Mouse (Mus musculus) E14TG2a.4 (cell line): ENCODE measurements at regions not wholly inside any gene's neighbourhood (a gene's known extent, or its start where the extent isn't known, plus 50 kb on each side); places are given as distances from the start of the nearest gene placed in this dataset.

Source experiments
- CTCF ChIP-seq: conservative IDR thresholded peaks from 2 replicates; pipeline ENCODE4 v1.5.1; 2014; ENCODE audit warnings: low read length
- NANOG ChIP-seq: IDR thresholded peaks from 2 replicates; pipeline ENCODE4 v1.6.1; 2014; ENCODE audit warnings: borderline replicate concordance, low read length, mixed read lengths

DNA sequence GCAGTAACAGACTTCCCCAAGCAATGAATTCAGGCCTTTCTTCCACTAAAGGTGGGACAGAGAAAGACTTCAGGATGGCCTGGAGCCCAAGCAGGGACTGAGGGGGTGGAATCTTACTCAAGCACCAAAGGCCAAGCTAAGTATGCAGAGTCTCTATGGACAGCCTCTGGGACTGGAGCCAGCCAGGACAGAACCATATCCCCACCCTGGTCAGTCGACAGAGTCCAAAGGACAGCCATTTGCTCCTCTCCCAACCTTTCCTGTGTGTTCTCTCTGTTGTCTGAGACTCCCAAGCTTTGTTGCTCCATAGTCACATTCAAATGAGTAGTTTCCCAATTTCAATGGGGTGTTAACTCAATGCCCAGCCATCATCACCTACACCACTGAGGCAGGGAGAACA, 372.3 kb downstream of the Gm49356 start:
- TF ChIP-seq CTCF (no peak), NANOG (no peak)
